Mouse (Mus musculus) layer of hippocampus, postnatal 25 days (tissue): ENCODE measurements around the gene Klc1. TPM values are rescaled to one million over a fixed set of nuclear protein-coding genes. Genes with fewer than 3 reads are reported as not detected.

ENCODE experiments used
- DNase-seq, 2 experiments: peaks; one replicate each; pipeline ENCODE4 v3.0.0; 2022; ENCODE audit warnings: mixed read lengths in 2 of 2, low spot score in 1 of 2; ENCODE audit errors: extremely low spot score in 1 of 2
- total RNA-seq, 2 experiments: library from RNA; stranded (reverse); gene quantifications; 2 replicates each; pipeline ENCODE4 v1.2.3; 2021

Gene Klc1
- total RNA-seq, 2 experiments from 2014 or later = 701 to 727 TPM

DNA sequence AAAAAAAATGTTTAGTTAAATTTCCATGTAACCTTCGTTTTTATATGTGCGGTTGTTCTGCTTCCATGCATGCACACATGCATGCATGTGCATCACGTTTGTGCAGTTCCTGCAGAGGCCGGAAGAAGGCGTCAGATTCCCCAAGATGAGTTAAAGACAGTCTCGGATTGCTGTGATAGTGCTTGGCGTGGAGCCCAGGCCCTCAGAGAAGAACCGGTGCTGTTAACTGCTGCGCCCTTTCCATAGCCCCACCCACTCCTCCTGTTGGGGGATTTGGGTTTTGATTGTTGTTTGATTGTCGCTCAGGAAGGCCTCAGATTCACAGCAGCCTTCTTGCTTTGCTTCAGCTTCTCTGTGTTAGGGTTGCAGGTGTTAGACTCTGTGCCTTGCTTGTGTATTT, 10.7 kb downstream of the Klc1 start:
- DNase-seq = peak in 1 of 2 experiments; percentile 44

DNA sequence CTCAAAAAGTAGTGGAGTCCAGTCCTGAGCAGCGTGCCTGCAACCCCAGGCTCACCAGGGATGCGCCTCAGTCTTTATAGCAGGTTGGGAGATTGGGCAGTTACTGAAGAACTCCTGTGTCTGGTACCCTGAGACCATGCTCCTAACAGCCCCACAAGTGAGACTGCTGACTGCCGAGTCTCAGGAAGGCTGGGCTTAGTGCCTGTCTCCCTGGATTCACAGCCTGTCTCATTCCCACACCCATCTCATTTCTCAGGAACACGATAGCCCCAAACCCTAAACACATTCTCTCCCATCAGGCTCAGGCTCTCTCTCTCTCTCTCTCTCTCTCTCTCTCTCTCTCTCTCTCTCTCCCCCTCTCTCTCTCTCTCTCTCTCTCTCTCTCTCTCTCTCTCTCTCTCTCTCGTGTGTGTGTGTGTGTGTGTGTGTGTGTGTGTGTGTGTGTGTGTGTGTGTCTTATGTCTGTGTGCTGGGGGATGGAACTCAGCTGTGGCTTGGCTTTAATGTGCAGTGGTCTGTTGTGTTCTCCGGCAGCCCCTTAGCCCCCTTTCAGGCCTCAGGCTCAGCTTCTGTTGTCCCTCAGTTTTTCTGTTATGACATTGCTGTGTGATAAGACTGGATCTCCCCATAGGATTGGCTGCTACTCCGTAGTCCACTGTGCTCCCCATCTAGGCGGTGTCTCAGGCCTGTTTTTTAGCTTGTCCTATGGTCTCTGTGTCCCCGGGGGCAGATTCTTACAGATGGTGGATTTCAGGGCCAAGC, 11.3 kb downstream of the Klc1 start:
- no peak for DNase-seq

DNA sequence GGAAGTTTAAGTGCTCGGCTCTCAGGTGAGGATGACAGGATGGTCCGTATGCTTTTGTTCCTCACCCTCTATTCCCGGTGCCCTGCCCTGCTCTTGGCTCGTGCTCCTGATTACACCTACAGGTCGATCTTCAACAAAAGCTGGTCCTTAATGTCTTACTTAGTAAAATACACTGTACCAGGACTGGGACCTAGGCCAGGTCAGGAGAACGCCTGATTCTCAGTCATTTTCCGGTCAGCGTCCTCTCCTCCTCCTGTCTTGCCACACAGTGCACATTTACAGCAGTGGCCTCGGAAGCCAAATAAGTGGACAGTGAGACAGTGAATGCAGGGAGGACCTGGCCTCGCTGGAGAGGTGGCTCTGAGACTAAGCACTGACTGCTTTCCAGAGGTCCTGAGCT, 12.0 kb downstream of the Klc1 start:
- DNase-seq = no peak

DNA sequence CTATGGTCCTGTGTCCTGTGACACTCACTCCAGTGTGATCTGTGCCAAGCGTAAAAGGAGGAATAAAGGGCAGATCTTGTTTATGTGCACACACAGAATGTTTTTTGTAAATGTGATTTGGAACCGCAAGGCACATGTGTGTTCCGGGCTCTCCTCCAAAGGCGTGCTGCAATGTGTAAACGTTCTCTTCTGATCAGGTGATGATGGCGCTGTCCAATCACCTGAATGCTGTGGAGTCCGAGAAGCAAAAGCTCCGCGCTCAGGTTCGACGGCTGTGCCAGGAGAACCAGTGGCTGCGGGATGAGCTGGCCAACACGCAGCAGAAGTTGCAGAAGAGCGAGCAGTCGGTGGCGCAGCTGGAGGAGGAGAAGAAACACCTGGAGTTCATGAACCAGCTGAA, 15.5 kb downstream of the Klc1 start:
- no peak for DNase-seq

DNA sequence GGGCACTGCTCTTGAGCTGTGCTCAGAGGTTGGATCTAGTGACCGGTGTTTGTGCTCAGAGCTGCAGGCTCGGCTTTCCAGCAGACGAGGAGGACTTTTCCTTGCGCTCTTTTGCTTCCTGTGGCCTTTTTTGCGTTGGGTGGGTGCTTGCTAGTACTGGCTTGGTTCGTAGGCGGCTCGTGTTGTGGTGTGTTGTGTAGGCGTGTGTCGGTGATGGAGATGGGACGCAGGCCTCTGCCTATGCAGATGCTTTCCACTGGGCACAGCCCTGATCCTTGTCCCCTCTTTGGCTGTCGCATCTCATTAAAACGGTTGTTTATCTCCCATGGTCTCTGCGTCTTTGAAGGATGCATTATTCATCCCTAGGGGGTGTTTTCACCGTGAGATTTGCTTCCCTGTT, 16.2 kb downstream of the Klc1 start:
- no peak for DNase-seq

DNA sequence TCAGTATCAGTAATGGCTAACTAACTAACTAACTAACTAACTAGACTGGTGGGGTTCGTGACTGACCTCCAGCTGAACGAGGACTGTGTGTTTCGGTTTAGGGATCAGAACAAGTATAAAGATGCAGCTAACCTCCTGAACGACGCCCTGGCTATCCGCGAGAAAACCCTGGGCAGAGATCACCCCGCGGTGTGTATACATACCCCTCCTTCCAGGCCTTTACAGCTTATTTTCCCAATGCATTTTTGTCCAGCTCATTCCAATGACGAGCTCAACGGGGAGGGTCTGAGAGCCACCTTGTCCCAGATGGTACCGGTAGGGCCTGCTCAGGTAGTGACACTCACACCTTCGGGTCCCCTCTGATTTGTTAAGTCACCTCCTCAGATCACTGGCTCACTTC, 19.3 kb downstream of the Klc1 start:
- no peak for DNase-seq

DNA sequence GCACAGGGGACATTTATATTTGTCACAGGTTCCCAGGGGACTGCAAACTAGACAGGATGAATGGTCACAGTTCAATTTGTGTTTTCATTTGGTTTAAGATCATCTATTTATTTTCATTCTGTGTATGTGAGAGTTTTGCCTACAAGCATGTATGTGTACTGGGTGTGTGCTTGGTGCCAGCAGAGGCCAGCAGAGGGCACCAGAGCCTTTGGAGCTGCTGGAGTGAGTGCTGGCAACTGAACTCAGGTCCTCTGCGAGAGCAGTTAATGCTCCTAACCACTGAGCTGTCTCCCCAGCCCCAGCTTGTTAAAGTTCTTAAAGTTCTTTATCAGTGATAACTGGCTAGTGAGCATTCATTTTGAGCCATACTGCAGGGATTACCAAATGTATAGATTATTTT, 20.9 kb downstream of the Klc1 start:
- DNase-seq = no peak

DNA sequence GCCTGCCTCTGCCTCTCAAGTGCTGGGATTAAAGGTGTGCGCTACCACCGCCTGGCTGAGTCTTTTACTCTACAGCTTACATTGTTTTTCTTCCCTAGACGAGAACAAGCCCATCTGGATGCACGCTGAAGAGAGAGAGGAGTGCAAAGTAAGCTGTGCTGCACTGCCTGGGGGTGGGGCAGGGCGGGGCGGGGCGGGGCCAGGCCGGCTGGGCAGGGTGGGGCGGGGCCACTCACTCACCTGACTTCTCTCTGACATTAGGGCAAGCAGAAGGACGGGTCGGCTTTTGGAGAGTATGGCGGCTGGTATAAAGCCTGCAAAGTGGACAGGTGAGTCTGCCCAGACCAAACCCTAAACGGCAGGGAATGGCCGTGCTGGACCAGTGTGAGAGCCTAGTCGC, 26.5 kb downstream of the Klc1 start:
- DNase-seq = no peak

DNA sequence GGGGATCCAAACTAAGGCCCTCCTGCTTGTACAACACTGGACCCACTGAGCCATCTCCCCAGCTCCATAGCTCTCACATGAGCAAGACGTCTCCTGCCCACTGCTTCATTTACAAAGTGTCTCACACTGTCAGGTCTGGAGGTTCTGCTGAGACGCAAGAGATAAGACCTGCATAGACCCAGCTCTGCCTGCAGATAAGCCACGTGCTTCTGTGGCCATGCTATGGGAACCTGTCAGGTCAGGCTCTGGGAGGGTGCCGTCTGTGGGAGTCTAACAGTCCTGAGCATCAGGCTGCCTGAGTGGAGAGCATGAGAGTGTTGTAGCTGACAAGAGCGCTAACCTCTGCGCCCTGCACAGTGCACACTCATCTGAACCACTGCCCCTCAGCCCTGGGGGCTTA, 28.4 kb downstream of the Klc1 start:
- DNase-seq = no peak

DNA sequence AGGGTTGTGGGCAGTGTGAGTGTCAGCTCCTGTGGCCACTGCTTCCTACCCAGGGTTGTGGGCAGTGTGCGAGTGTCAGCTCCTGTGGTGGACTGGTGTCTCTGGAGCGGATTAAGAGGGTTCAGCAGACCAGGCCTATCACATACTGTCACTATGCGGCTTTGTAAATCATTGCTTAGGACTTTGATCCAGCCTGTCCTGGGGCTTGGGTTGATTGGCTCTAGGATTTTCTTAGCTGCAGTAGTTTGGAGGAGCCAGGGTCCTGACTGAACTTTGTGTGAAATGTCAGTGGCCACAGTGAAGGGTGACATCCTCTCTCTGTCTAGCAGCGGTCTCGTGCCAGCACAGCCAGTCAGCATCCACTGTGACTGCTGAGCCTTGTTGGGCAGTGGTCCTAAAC, 31.4 kb downstream of the Klc1 start:
- no peak for DNase-seq

DNA sequence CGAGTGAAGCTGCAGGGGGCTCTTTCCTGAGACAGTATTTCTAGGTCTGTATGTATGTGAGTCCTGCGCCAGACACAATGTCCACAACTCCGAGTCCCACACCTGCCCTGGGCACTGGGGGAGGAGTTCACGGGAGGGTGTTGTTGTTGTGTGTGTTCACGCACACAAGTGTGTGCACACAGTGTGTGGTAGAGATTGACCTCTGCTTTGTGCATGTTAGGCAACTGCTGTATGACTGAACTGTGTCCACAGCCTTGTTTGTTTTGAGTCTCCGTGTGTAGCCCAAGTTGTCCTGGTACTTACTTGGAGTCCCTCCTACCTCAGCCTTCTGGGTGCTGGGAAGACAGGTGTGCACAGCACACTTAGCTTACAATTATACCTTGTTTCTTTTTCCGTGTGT, 32.0 kb downstream of the Klc1 start:
- DNase-seq = no peak

DNA sequence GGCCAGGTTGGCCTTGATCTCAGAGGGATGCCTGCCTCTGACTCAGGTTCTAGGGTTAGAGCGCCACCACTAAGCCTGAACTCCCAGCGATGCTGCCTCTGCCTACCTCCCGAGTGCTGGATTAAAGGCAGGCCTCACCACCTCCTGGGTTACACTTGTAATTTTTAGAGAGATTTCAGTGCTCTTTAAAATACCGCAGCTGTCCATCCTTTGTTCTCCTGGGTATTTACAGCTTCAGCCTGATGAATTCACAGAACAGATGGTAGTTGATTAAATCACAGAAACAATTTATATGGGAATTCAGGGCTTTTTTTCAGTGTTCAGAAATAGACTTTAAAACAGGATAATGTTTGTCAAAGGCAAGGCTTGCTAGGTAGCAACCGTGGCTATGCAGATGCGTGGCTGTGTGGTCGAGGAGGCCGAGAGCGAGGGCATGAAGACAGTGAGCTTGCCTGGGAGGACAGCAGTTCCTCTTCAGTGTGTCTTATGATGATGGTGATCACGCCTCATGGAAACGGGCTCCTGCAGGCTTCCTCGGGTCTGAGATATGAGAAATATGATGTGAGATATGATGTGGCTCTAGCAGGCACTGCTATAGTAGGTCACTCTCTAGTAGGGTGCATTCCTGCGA, 32.9 kb downstream of the Klc1 start:
- no peak for DNase-seq

DNA sequence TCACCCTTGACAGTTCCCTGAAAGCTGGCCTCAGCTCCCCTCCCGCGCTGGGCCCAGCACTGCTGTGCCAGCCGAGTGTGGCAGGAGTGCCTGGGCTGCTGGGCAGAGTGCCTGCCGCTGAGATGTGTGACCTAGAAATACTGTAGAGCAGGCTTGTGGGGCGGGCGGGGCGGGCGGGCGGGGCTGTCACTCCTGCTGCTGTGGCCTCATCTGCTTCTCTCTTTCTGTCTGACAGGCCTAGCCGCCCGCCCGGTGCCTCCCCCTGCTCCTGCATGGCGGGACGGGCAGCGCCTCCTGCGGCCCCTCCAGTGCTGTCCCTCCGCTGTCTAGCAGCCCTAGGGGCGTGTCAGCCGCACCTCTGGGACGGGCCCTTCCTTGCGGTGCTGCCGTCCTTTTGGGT, 35.5 kb downstream of the Klc1 start:
- no peak for DNase-seq

DNA sequence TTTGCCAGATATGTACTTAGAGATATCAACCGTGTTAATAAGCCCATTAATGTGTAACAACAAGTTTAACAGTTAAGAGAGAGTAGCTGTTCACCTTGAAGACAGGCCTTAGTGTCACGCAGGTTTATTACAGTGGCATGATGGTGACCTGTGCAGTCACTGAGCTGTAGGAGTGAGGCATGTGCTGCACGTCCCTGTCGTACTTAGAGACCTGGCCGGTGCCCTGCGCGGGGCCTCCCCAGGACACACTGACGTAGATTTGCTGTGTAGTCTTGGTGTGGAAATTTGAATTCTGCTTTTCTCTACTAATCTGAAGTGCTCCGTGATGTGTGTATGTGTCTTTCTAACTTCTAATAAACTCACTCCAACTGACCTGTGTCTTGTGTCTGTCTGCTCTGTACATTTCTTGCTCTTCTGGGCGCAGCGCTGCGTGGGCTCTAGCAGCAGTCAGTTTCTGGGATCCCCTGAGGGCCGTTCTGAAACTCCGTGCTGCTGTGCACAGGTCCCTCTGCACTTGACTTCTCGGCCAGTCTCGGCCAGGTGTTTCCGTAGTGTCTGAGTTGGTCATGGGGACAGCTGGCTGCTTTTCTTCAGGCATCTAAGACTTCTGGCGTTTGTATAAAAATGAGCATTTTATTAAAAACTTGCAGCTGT, 36.0 kb downstream of the Klc1 start:
- no peak for DNase-seq

DNA sequence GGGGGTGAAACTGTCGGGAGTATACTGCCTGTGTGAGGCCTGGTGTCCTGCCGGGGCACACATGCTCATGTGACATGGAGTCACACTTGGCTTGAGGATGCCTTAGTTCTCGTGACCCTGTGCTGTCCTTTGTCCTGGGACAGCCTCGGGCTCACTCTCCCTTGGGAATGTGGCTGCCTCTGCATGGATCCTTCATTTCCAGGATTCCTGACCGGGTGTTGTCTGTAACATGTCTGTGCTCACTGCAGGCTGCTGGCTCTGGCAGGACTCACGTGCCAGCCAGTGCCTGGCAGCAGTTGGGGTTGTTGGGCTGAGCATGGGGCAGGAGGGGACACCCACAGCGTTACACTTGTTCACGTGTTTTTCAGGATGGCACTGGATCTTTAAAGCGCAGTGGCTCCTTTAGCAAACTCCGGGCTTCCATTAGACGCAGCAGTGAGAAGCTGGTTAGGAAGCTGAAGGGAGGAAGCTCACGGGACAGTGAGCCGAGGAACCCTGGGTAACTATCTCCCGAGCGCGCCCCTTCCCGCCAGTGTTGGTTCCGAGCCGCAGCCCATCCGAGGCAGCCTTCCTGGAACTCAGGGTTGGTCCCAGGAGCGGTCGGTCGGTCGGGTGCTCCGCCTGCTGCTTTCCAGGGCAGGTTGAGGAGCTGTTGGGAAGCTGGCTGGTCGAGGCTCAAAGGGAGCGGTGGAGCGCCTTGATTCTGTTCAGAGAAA, 36.7 kb downstream of the Klc1 start:
- no peak for DNase-seq

DNA sequence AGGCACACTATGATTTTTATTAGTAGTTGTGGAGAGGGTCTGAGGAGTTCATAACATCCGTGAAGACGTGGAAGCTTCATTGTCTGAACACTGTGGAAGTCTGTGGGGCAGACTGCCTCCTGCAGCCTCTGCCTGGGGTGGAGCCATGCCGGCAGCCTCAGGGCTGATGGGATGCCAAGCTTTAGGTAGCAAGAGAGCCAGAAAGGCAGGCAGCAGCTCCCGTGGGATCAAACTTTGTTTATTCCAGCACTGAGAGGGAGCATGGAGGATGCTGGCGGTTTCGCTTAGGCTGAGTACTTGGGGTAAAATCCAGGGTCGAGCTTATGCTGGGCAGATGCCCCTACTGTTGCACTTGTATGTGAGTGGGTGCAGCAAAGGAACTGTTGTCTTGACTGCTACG, 38.6 kb downstream of the Klc1 start:
- DNase-seq = no peak

DNA sequence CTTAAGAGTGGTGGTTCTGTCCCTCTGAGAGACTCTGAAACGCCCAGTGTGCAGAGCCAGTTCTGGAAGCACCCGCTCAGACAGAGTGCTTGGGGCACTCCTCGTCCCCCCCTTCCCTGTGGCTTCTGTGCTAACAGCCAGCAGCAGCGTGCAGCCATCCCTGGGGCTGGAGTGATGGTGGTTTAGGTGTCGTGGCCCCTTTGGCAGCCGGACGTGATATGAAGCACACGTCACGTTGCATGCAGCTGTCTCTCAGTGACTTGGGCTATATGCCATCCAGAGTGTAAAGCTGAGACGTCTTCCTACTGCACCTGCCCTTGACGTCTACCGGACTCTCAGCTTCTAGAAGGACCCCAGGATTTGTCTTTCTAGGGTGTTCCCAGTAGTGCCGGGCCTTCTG, 39.8 kb downstream of the Klc1 start:
- DNase-seq = no peak

DNA sequence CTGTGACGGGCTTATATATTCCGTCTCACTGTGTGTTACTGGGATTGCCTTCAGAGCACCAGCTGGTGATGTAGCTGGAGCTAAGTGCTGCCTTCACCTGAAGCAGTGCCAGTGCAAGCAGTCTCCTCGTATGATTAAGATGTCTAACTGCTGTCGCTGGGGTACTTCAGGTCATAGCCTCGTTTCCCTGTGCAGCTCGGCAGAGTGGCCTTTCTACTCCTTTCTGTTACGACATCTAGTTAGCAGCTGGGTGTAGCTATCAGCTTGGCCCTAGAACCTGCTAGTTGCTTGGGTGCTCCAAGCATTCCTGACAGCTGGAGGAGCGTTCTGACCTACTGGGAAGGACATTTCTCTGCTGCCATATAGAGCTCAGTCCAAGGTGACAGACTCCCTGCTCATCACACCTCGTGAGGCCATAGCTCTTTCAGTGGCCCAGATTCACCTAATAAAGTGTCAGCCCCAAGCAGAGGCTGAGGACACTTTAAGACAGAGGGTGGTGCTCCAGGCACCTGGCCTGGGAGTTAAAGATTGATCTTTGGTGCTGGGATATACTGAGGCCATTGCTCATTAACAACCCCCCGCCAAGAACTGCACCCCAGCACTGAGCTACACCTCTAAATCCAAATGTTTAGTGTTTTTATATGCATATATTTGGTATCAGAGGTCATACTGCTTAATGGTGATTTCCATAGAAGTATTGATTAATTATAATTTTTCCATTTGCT, 42.0 kb downstream of the Klc1 start:
- DNase-seq = no peak

DNA sequence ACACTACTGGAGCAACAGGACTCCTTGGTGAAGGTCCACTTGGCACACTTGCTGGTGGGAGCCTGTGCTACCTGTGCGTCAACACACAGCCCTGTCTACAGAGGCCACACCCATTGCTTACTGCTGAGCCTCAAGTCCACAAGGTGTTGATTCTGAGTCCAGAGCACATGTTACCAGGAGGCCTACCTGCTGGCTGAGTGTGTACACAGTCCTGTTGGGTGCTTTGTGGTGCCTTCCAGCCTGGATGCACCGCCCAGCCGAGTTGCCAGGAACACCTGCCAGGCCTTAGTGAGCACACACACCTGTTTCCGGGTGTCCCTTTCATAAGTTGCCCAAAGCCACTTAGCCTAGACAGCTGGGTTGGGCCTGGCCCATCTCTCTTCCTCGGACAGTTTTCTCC, 44.9 kb downstream of the Klc1 start:
- DNase-seq = no peak

DNA sequence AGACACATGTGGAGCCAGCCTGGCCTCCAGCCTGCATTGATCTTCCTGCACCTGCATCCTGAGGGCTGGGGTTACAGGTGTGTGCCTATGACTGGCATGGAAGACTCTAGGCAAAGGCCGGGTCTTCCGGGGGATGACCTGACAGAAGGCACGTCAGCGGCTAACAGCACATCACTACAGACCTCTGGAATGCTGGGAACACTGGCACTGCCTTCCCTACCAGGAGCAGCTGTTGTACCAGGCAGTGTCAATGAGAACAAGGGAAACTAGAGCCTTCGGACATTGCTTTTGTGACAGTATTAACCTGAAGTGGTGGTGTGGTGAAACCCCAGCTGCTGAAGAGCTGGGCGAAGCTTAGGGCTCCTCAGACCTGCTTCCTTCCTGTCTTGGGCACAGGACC, 50.1 kb downstream of the Klc1 start:
- no peak for DNase-seq

DNA sequence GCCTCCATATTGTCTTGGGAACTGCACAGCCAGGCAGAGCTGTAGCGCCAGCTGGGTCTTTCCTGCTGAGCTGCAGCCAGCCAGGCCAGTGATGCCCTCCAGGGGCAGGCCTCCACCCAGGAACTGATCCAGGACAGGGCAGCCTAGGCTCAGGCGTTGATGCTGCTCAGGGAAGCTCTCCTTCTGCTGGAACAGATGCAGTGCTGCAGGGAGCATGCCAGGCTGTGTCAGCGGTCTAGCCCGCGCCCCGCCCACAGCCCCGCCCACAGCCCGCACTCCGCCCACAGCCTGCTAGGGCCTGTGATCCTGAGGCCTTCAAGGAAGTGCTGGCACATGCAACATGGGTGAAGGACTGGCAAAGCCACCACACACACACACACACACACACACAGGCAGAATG, 51.1 kb downstream of the Klc1 start:
- DNase-seq = peak; percentile 45 to 63
